Mouse (Mus musculus): ENCODE results near the gene H1fx. TPM values are rescaled to one million over a fixed set of nuclear protein-coding genes. Genes with fewer than 3 reads are reported as not detected.
"Not testable (repeated sequence)": the region's sequence is repeated elsewhere in the genome, so short reads cannot be mapped to it uniquely, and the experiment has no call there.

The H1fx gene
- polyA plus RNA-seq, 1 experiment, result 10.9 TPM

GRCm38 (mm10) chr6:88013456-88013855 is 32.0 kb upstream of the H1fx start:
- 72% methylated on average over 4 of the region's 4 CpGs for WGBS
- H3K27ac ChIP-seq (ENCODE audit: insufficient read depth, low read depth, low read length), result no peak overlapping the region
- H3K27me3 ChIP-seq (ENCODE audit: control insufficient read depth, insufficient read depth, low read length), result no peaks in the 10 kb centered on the region
- H3K4me1 ChIP-seq (ENCODE audit: control insufficient read depth, insufficient read depth, insufficient read length, low read length), result peaks cover 7% of the 10 kb centered on the region; the same call in 1 of the 2 replicates
- no peak for TF ChIP-seq POLR2A (IDR thresholded peaks at IDR 0.05; ENCODE audit: low read depth, low read length)
- no peak for TF ChIP-seq CTCF (IDR thresholded peaks at IDR 0.05; ENCODE audit: extremely low read depth, insufficient read length, insufficient replicate concordance, low read depth, low read length)
- H3K36me3 ChIP-seq (ENCODE audit: control insufficient read depth, insufficient read depth, low read length), result peaks cover 29% of the 10 kb centered on the region
- H3K4me3 ChIP-seq (ENCODE audit: low read depth, low read length), result no peak overlapping the region

GRCm38 (mm10) chr6:88012601-88013000 is 31.2 kb upstream of the H1fx start:
- 63% methylated on average over 2 of the region's 2 CpGs for WGBS
- Histone ChIP-seq H3K27me3 (ENCODE audit: control insufficient read depth, insufficient read depth, low read length) (no peaks in the 10 kb centered on the region), H3K27ac (ENCODE audit: insufficient read depth, low read depth, low read length) (no peak overlapping the region), H3K4me1 (ENCODE audit: control insufficient read depth, insufficient read depth, insufficient read length, low read length) (peaks cover 7% of the 10 kb centered on the region; the same call in 1 of the 2 replicates), H3K36me3 (ENCODE audit: control insufficient read depth, insufficient read depth, low read length) (peaks cover 32% of the 10 kb centered on the region), H3K4me3 (ENCODE audit: low read depth, low read length) (no peak overlapping the region)
- TF ChIP-seq POLR2A (IDR thresholded peaks at IDR 0.05; ENCODE audit: low read depth, low read length) (no peak), CTCF (IDR thresholded peaks at IDR 0.05; ENCODE audit: extremely low read depth, insufficient read length, insufficient replicate concordance, low read depth, low read length) (no peak)

- H3K4me3 ChIP-seq (ENCODE audit: low read depth, low read length), result not testable (repeated sequence)
- 41% methylated on average over 1 of the region's 1 CpGs for WGBS
Observed at GRCm38 (mm10) chr6:88011106-88011505, 29.7 kb upstream of the H1fx start.

GRCm38 (mm10) chr6:88009209-88009608 is 27.8 kb upstream of the H1fx start:
- 91% methylated on average over 4 of the region's 4 CpGs for WGBS
- no peak overlapping the region for H3K4me3 ChIP-seq (ENCODE audit: low read depth, low read length)
- no peaks in the 10 kb centered on the region for H3K27me3 ChIP-seq (ENCODE audit: control insufficient read depth, insufficient read depth, low read length)
- no peak for TF ChIP-seq POLR2A (IDR thresholded peaks at IDR 0.05; ENCODE audit: low read depth, low read length)
- TF ChIP-seq CTCF (IDR thresholded peaks at IDR 0.05; ENCODE audit: extremely low read depth, insufficient read length, insufficient replicate concordance, low read depth, low read length), result no peak
- peaks cover 44% of the 10 kb centered on the region for H3K36me3 ChIP-seq (ENCODE audit: control insufficient read depth, insufficient read depth, low read length)
- no peaks in the 10 kb centered on the region for H3K4me1 ChIP-seq (ENCODE audit: control insufficient read depth, insufficient read depth, insufficient read length, low read length)
- H3K27ac ChIP-seq (ENCODE audit: insufficient read depth, low read depth, low read length), result no peak overlapping the region

More at GRCm38 (mm10) chr6:88011106-88011505, 29.7 kb upstream of the H1fx start:
- not testable (repeated sequence) for H3K27me3 ChIP-seq (ENCODE audit: control insufficient read depth, insufficient read depth, low read length); H3K4me1 ChIP-seq (ENCODE audit: control insufficient read depth, insufficient read depth, insufficient read length, low read length); H3K27ac ChIP-seq (ENCODE audit: insufficient read depth, low read depth, low read length)
- H3K36me3 ChIP-seq (ENCODE audit: control insufficient read depth, insufficient read depth, low read length), result peaks cover 35% of the 10 kb centered on the region

GRCm38 (mm10) chr6:88004773-88005172 is 23.3 kb upstream of the H1fx start:
- WGBS, result 91% methylated on average over 14 of the region's 14 CpGs
- not testable (repeated sequence) for H3K27ac ChIP-seq (ENCODE audit: insufficient read depth, low read depth, low read length); H3K27me3 ChIP-seq (ENCODE audit: control insufficient read depth, insufficient read depth, low read length); H3K4me3 ChIP-seq (ENCODE audit: low read depth, low read length); H3K4me1 ChIP-seq (ENCODE audit: control insufficient read depth, insufficient read depth, insufficient read length, low read length)
- peaks cover 63% of the 10 kb centered on the region for H3K36me3 ChIP-seq (ENCODE audit: control insufficient read depth, insufficient read depth, low read length)

GRCm38 (mm10) chr6:88003439-88003838 is 22.0 kb upstream of the H1fx start:
- no peaks in the 10 kb centered on the region for H3K27me3 ChIP-seq (ENCODE audit: control insufficient read depth, insufficient read depth, low read length)
- H3K27ac ChIP-seq (ENCODE audit: insufficient read depth, low read depth, low read length), result no peak overlapping the region
- no peaks in the 10 kb centered on the region for H3K4me1 ChIP-seq (ENCODE audit: control insufficient read depth, insufficient read depth, insufficient read length, low read length)
- H3K4me3 ChIP-seq (ENCODE audit: low read depth, low read length), result no peak overlapping the region
- peaks cover 55% of the 10 kb centered on the region for H3K36me3 ChIP-seq (ENCODE audit: control insufficient read depth, insufficient read depth, low read length)
- whole genome bisulfite sequencing, result 63% methylated on average over 4 of the region's 4 CpGs
- TF ChIP-seq POLR2A (IDR thresholded peaks at IDR 0.05; ENCODE audit: low read depth, low read length), result no peak
- TF ChIP-seq CTCF (IDR thresholded peaks at IDR 0.05; ENCODE audit: extremely low read depth, insufficient read length, insufficient replicate concordance, low read depth, low read length), result no peak

GRCm38 (mm10) chr6:87998358-87998757 is 16.9 kb upstream of the H1fx start:
- Histone ChIP-seq H3K4me3 (ENCODE audit: low read depth, low read length) (no peak overlapping the region), H3K36me3 (ENCODE audit: control insufficient read depth, insufficient read depth, low read length) (peaks cover 31% of the 10 kb centered on the region), H3K27ac (ENCODE audit: insufficient read depth, low read depth, low read length) (no peak overlapping the region), H3K4me1 (ENCODE audit: control insufficient read depth, insufficient read depth, insufficient read length, low read length) (peaks cover 10% of the 10 kb centered on the region), H3K27me3 (ENCODE audit: control insufficient read depth, insufficient read depth, low read length) (no peaks in the 10 kb centered on the region)
- TF ChIP-seq CTCF (IDR thresholded peaks at IDR 0.05; ENCODE audit: extremely low read depth, insufficient read length, insufficient replicate concordance, low read depth, low read length) (no peak), POLR2A (IDR thresholded peaks at IDR 0.05; ENCODE audit: low read depth, low read length) (no peak)
- 82% methylated on average over 4 of the region's 4 CpGs for WGBS

- H3K27me3 ChIP-seq (ENCODE audit: control insufficient read depth, insufficient read depth, low read length), result no peaks in the 10 kb centered on the region
- peaks cover 14% of the 10 kb centered on the region for H3K4me1 ChIP-seq (ENCODE audit: control insufficient read depth, insufficient read depth, insufficient read length, low read length)
- no peak overlapping the region for H3K4me3 ChIP-seq (ENCODE audit: low read depth, low read length)
- TF ChIP-seq CTCF (IDR thresholded peaks at IDR 0.05; ENCODE audit: extremely low read depth, insufficient read length, insufficient replicate concordance, low read depth, low read length) (peak; percentile 69; the same call in 1 of the 2 replicates), POLR2A (IDR thresholded peaks at IDR 0.05; ENCODE audit: low read depth, low read length) (no peak)
- H3K27ac ChIP-seq (ENCODE audit: insufficient read depth, low read depth, low read length), result no peak overlapping the region
- peaks cover 25% of the 10 kb centered on the region for H3K36me3 ChIP-seq (ENCODE audit: control insufficient read depth, insufficient read depth, low read length)
- 54% methylated on average over 7 of the region's 7 CpGs for WGBS
Observed at GRCm38 (mm10) chr6:87997706-87998265, 16.3 kb upstream of the H1fx start.

Data from small intestine, adult 2 months (tissue).